Mouse (Mus musculus) gastrocnemius, adult 2 months (tissue): ENCODE data around the gene Ccdc40. TPM values are rescaled to one million over a fixed set of nuclear protein-coding genes. Genes with fewer than 3 reads are reported as not detected.
A peak's percentile ranks its signal among the peaks of the same experiment; 100 is the strongest.

Source experiments
- DNase-seq: peaks from one replicate; pipeline ENCODE4 v3.0.0; 2022
- H3K27ac ChIP-seq: fragments of 200-600 bp; 2 replicates; pipeline ENCODE4 v1.8.1; 2022; ENCODE audit warnings: mild to moderate bottlenecking
- H3K4me3 ChIP-seq: fragments of 200-600 bp; 2 replicates; pipeline ENCODE4 v1.8.1; 2022; ENCODE audit warnings: mild to moderate bottlenecking, moderate library complexity
- CTCF ChIP-seq: fragments of 200-600 bp; IDR thresholded peaks from 2 replicates; pipeline ENCODE4 v1.8.1; 2022; ENCODE audit warnings: antibody characterized with exemption, mild to moderate bottlenecking, moderate library complexity
- intact Hi-C: fragments of 180-260 bp; cut with DNase I; formaldehyde crosslinking; loops from one replicate; pipeline ENCODE4 v1.15.1; 2025
- total RNA-seq, 2 experiments: library from RNA; stranded (reverse); gene quantifications; 2 replicates each; pipeline ENCODE4 v1.2.3; 2021

The Ccdc40 gene
- total RNA-seq, 2 experiments from 2014 or later: not detected

DNA sequence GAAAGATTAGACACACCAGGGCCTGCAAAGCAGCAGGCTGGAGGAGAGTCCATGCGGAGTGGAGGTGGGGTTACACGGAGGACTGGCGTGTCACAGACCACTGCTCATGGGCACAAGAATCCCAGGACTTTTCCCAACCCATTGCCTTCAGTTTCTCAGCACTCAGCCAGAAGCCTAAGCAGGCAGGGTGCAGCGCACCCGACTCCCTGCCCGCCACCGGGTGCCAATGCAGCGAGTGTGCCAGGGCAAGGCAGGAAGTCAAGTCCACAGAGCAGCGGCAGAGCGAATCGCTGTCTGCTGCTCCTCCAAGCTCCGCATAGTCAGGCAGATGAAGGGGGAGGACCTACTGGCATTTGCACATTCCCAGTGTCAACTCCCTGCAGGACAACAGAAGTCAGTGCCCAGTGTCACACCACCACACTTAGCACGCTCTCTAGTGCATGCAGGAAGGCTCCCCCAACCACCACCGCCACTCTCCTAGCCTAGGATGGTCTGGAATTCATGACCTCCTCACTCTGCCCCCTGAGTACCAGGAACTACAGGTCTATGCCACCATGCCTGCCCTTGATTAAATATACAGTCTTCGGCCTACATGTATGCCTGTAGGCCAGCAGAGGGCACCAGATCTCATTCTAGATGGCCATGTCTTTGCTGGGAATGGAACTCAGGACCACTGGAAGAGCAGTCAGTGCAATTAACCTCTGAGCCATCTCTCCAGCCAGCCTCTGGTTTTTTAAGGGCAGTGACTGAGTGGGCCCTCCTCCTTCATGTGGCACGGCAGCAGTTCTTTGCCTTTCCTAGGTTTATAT lies 76.7 kb downstream of the Ccdc40 start:
- Histone ChIP-seq H3K27ac (0 out of 2 replicates have a peak overlapping the region, but pooled peaks have one; percentile 4), H3K4me3 (peak overlapping the region; percentile 32; the same call in 1 of the 2 replicates)
- peak; percentile 59 for DNase-seq
- intact Hi-C loops: loop anchor here (5.0 kb wide), 1 partner anchor 57 kb away; no protein-coding TSS in a partner anchor
- peak; percentile 70 for TF ChIP-seq CTCF

DNA sequence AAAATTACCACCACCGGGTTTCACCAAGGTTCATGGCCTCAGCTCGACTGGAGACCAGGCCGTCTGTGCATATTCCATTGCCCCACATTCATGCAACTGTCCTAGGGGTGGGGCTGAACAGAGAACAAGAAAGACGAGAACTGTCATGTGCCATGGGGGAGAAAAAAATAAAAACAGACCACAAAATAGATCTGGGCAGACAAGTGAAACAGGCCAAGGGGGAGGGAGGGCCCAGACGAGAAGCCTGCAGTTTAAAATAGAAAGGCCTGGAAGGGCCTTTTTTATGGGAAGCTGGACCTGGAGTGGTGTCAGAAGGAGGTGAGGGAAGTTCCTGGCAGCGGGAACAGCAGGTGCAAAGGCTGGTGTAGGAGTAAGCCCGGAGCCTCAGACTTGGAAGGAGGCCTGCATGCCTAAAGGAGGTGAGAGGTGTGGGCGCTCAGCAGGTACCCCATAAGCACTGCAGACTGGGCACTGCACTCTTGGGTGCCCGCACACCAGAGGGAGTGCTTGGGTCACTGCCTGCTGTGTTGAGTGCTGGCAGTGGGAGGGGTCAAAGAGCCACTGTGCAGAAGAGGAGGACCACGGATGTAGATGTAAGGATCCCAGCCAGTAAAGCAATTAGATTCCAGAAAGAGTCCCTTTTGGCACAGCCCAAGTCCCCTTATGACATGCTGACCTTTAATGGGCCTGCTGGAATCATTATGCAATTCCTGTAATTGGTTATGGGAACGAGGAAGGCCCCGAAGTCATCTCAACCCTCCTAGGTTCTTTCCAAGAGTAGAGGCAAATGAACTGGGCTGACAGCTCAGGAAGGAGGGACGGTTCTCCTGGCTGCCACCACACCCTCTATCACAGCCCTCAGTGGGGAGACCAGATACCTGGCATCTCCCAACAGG lies 78.6 kb downstream of the Ccdc40 start:
- Histone ChIP-seq H3K27ac (peak overlapping the region; percentile 51; the same call in 1 of the 2 replicates), H3K4me3 (no peak overlapping the region)
- DNase-seq: peak; percentile 41
- TF ChIP-seq CTCF: no peak
- intact Hi-C loops: loop anchor here (5.0 kb wide), 1 partner anchor 55 kb away; no protein-coding TSS in a partner anchor

DNA sequence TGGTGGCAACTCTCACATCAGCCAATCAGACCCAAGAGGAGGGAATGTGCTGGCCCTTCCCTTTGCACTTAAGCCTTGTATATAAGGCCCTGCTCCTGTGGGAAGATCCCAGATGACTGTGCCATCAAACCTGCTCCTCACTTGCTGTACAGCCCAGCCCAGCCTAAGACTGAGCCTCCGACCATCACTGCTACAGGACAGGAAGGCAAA lies 79.2 kb downstream of the Ccdc40 start, which contains the start of gene Card14:
Gene Card14, plus strand, starts transcription at position 111 of the 210 bp plus-strand sequence.
- DNase-seq: no peak
- H3K27ac ChIP-seq: peak within 1 kb of the TSS; percentile 51; the same call in 1 of the 2 replicates
- no peak for TF ChIP-seq CTCF
- intact Hi-C loops: loop anchor here (5.0 kb wide), 1 partner anchor 55 kb away; no protein-coding TSS in a partner anchor
- H3K4me3 ChIP-seq: no peak within 1 kb of the TSS

DNA sequence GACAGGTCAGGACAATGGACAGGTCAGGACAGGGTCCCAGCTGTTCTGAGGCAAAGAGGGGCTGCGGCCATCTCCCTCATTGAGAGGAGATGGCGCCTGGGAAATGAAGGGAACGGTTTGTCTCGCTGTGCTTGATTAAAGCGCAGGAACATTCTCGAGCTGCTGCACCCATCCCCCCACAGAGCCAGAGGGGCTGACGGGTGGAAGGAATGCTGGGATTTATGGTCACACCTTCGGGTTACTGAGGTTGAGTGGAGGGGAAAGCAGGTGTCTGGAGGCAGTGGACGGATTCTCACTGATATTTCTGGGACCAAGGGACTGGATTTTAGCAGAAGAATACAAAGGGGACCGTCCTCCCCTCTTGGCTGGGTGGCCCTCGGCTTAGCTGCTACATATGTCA lies 79.5 kb downstream of the Ccdc40 start:
- no peak for TF ChIP-seq CTCF
- no peak overlapping the region for H3K4me3 ChIP-seq
- H3K27ac ChIP-seq: no peak overlapping the region
- intact Hi-C loops: loop anchor here (5.0 kb wide), 1 partner anchor 54 kb away; no protein-coding TSS in a partner anchor
- no peak for DNase-seq

DNA sequence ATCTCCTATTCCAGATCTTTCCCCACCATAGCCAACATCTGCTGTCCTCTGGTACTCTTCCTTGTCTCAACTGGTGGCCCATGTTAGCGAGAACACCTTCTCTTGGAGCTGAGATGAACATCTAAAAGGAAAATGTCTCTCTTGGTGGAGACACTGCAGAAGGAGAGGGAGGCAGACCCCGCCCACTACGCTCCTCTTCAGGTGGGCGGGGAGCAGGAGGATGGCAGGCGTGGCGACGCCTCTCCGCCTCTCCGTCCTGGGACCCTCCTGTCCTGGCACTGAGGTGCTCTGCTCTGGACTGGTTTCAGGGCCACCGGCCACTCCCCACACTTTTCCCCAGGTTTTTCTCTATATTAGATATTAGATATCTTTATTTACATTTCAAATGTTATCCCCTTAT lies 82.2 kb downstream of the Ccdc40 start:
- intact Hi-C loops: no loop called here
- H3K4me3 ChIP-seq: no peak overlapping the region
- H3K27ac ChIP-seq: no peak overlapping the region
- no peak for TF ChIP-seq CTCF
- DNase-seq: no peak

DNA sequence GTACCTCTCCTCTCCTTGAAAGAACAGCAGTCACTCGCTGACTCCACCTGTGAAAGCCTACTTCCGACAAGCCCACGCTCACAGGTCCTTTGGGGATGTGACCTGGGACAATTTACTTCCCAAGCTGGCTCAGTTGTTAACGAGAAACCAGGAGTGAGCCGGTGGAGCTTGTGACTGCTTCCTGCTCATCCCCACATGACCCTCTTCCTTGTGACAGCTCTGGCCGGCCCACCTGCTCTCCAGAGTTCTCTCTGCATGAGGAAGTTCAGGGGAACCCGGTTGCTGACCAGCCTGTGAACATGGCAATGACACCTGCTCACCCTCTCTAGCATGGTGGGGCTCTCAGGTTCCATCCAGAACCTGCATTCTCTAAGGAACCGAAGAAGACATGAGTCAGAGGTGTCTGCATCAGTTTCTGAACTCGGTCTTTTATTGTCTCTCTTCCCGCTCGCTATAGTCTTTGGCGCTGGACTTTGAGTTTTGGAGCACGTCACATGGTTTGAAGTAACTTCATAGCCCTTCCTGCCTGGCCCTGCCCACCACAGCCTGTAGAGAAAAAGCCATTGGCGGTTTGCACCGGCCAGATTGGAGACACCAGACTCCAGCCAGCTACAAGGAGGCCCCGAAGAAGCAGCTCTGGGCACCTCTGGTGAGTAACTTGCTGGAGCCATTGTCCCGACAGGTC lies 86.0 kb downstream of the Ccdc40 start:
- intact Hi-C loops: no loop called here
- Histone ChIP-seq H3K4me3 (peak overlapping the region; percentile 46), H3K27ac (peak overlapping the region; percentile 48)
- no peak for TF ChIP-seq CTCF
- DNase-seq: peak; percentile 38

Other genes starting within 250 kb of the Ccdc40 start
- gene Enpp7, start 240.4 kb upstream of the Ccdc40 start, total RNA-seq: not detected
- gene Cbx2, start 205.6 kb upstream of the Ccdc40 start, total RNA-seq: under 1 TPM; 0.69 to 0.95 TPM
- 1 to 10 TPM; 1.5 to 1.6 TPM for gene Cbx8, start 187.6 kb upstream of the Ccdc40 start, total RNA-seq
- gene Cbx4, start 142.4 kb upstream of the Ccdc40 start, total RNA-seq: 1 to 10 TPM; 2.1 to 2.2 TPM
- gene Tbc1d16, start 73 bp upstream of the Ccdc40 start, total RNA-seq: 10 to 100 TPM; 30.7 to 36.6 TPM
- gene Gaa, start 39.3 kb downstream of the Ccdc40 start, total RNA-seq: 100 to 1,000 TPM; 148 to 177 TPM
- gene Eif4a3, start 71.5 kb downstream of the Ccdc40 start, total RNA-seq: 10 to 100 TPM; 42.1 to 51.6 TPM
- under 1 TPM; 0.33 to 0.54 TPM for gene Card14, start 79.2 kb downstream of the Ccdc40 start, total RNA-seq
- 1 to 10 TPM; 2.7 to 3.0 TPM for gene Sgsh, start 127.0 kb downstream of the Ccdc40 start, total RNA-seq
- 1 to 10 TPM; 1.9 to 2.8 TPM for gene Slc26a11, start 127.0 kb downstream of the Ccdc40 start, total RNA-seq
- gene Rnf213, start 164.5 kb downstream of the Ccdc40 start, total RNA-seq: 1 to 10 TPM; 4.1 to 6.9 TPM